Comparison of ENCODE assay signal across 8 mouse cellular contexts in the genomic region with DNA sequence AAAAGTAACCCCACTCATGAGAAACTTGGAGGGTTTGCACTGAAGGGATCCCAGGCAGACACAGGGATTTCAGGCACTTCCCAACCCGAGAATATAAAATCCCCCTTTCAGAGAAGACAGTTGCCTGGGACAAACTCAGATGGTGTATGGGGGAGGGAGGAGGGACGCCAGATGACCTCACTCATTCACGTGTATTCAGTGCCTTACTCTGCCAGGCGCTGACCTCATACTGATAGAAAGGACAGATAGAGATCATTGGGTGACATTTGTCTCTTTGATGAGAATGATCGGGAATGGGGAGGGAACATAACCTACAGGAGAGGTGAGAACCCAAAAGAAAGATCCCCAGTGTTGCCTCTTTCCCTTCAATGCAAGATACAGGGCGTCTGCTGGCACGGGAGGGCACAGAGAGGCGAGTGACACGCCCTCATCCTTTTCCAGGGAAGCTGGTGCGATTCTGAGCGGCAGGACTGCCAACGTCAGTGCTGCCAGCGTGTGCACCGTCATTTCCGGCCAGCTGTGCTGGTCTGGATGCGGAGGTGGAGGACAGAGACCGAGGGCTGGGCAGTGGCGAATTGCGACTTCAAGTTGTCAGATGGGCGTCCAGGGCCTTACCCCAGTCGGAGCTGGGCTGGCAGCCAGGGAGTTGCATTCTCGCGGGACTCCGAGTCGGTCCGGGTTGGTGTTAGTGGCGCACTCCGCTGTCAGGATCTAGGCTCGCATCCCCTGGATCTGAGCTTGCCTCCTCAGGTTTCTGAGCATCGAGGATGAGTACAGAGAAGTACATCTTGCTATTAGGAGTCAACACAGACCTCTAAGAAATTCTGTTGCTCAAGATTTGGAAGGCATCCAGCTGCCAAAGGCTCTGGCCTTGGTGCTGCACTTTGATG. TPM values are rescaled to one million over a fixed set of nuclear protein-coding genes. Genes with fewer than 3 reads are reported as not detected.
A peak's percentile ranks its signal among the peaks of the same experiment; 100 is the strongest.
DNase-seq lines count a peak whose midpoint lies in the region; ATAC-seq and TF ChIP-seq lines count a peak whose summit lies in the region.

No protein-coding gene starts in this region.

- peak; percentile 94 for ATAC-seq in lung, postnatal 0 days

- peaks cover 13% of the 10 kb centered on the region for H3K4me1 ChIP-seq in hindbrain, embryonic 10.5 days (replicated peaks)
- H3K4me1 ChIP-seq in lung, postnatal 0 days (ENCODE audit: insufficient read depth, low read depth, low read length), result peaks cover 5% of the 10 kb centered on the region; the same call in 1 of the 2 replicates

- DNase-seq in Muller cell, postnatal 12 days (ENCODE audit: inconsistent ontology term), result peak; percentile 82
- DNase-seq in cerebellum, adult 8-10 months, result peak; percentile 82
- peak; percentile 69 to 71 for DNase-seq in frontal cortex, postnatal 10 days (ENCODE audit: low spot score in 2 of 2)
- DNase-seq in hindbrain, embryonic 10.5 days (ENCODE audit: low spot score), result peak; percentile 54
- peak; percentile 60 to 70 for DNase-seq in layer of hippocampus, postnatal 14 days (ENCODE audit: low spot score in 2 of 2)
- peak; percentile 83 for DNase-seq in lung, postnatal 0 days (ENCODE audit: low spot score)
- DNase-seq in ovary, postnatal 36 days (ENCODE audit: low spot score), result peak; percentile 68
- DNase-seq in c-Kit-positive CD71-positive TER-119-positive erythroid progenitor cells, embryonic 14.5 days (ENCODE audit: low spot score), result no peak

- H3K27me3 ChIP-seq in hindbrain, embryonic 10.5 days (ENCODE audit: insufficient read depth, poor library complexity, severe bottlenecking), result peaks cover 81% of the 10 kb centered on the region
- H3K27me3 ChIP-seq in lung, postnatal 0 days (replicated peaks; ENCODE audit: insufficient read depth, low read length), result peaks cover 3% of the 10 kb centered on the region; the same call in 1 of the 2 replicates

- H3K9me3 ChIP-seq in hindbrain, embryonic 10.5 days, result 0 out of 2 replicates have a peak, but pooled peaks cover 3% of the 10 kb centered on the region
- H3K9me3 ChIP-seq in lung, postnatal 0 days (ENCODE audit: low read length), result no peaks in the 10 kb centered on the region

- no peak for TF ChIP-seq CTCF in lung, postnatal 0 days (IDR thresholded peaks at IDR 0.05)

- TF ChIP-seq EP300 in lung, postnatal 0 days (IDR thresholded peaks at IDR 0.05), result peak; percentile 36; the same call in 1 of the 2 replicates

- peak overlapping the region; percentile 58 for H3K4me2 ChIP-seq in lung, postnatal 0 days (replicated peaks; ENCODE audit: low read depth, low read length)

- H3K9ac ChIP-seq in lung, postnatal 0 days (replicated peaks; ENCODE audit: low read depth), result peak overlapping the region; percentile 23; the same call in 1 of the 2 replicates

- H3K27ac ChIP-seq in hindbrain, embryonic 10.5 days, result peak overlapping the region; percentile 67
- no peak overlapping the region for H3K27ac ChIP-seq in lung, postnatal 0 days (ENCODE audit: low read length)

- WGBS in hindbrain, embryonic 10.5 days, result 1% methylated on average over 30 of the region's 30 CpGs
- under 1% methylated on average over 28 of the region's 30 CpGs for WGBS in lung, postnatal 0 days

- H3K4me3 ChIP-seq in hindbrain, embryonic 10.5 days, result peak overlapping the region; percentile 51
- H3K4me3 ChIP-seq in lung, postnatal 0 days (ENCODE audit: low read depth, low read length), result peak overlapping the region; percentile 20; the same call in 1 of the 2 replicates

- H3K36me3 ChIP-seq in hindbrain, embryonic 10.5 days, result no peaks in the 10 kb centered on the region
- no peaks in the 10 kb centered on the region for H3K36me3 ChIP-seq in lung, postnatal 0 days (ENCODE audit: insufficient read depth, low read length)

RNA-seq across cellular contexts. Expression of gene Hid1, which starts 6.5 kb away (rescaled TPM):
- 11.3 and 14.8 TPM in 2 replicates for polyA plus RNA-seq in hindbrain, embryonic 10.5 days (2016; fragmentation: Nextera tagmentation; extraction: Ambion mirVana)
- total RNA-seq in layer of hippocampus, postnatal 14 days (2021), result 10 to 100 TPM; 90.0 to 94.3 TPM
- polyA plus RNA-seq in lung, postnatal 0 days (2015; fragmentation: Nextera tagmentation; extraction: Ambion mirVana), result 16.0 and 17.9 TPM in 2 replicates

RNA-seq across cellular contexts. Expression of gene Cdr2l, which starts 7.7 kb away (rescaled TPM):
- polyA plus RNA-seq in hindbrain, embryonic 10.5 days (2016; fragmentation: Nextera tagmentation; extraction: Ambion mirVana), result 16.1 and 21.4 TPM in 2 replicates
- 10 to 100 TPM; 18.6 to 21.3 TPM for total RNA-seq in layer of hippocampus, postnatal 14 days (2021)
- polyA plus RNA-seq in lung, postnatal 0 days (2015; fragmentation: Nextera tagmentation; extraction: Ambion mirVana), result 14.0 and 15.8 TPM in 2 replicates

RNA-seq across cellular contexts. Expression of gene Mrpl58, which starts 29.5 kb away (rescaled TPM):
- 228 and 253 TPM in 2 replicates for polyA plus RNA-seq in hindbrain, embryonic 10.5 days (2016; fragmentation: Nextera tagmentation; extraction: Ambion mirVana)
- total RNA-seq in layer of hippocampus, postnatal 14 days (2021), result 10 to 100 TPM; 95.7 to 96.6 TPM
- polyA plus RNA-seq in lung, postnatal 0 days (2015; fragmentation: Nextera tagmentation; extraction: Ambion mirVana), result 154 and 180 TPM in 2 replicates

RNA-seq across cellular contexts. Expression of gene Otop3, which starts 39.5 kb away (rescaled TPM):
- 0.08 TPM in 1 of 2 replicates, not detected in the other for polyA plus RNA-seq in hindbrain, embryonic 10.5 days (2016; fragmentation: Nextera tagmentation; extraction: Ambion mirVana)
- under 1 TPM; 0.14 to 0.17 TPM for total RNA-seq in layer of hippocampus, postnatal 14 days (2021)
- polyA plus RNA-seq in lung, postnatal 0 days (2015; fragmentation: Nextera tagmentation; extraction: Ambion mirVana), result not detected in 2 replicates

RNA-seq across cellular contexts. Expression of gene Atp5h, which starts 45.7 kb away (rescaled TPM):
- 878 and 961 TPM in 2 replicates for polyA plus RNA-seq in hindbrain, embryonic 10.5 days (2016; fragmentation: Nextera tagmentation; extraction: Ambion mirVana)
- total RNA-seq in layer of hippocampus, postnatal 14 days (2021), result 100 to 1,000 TPM; 440 to 460 TPM
- polyA plus RNA-seq in lung, postnatal 0 days (2015; fragmentation: Nextera tagmentation; extraction: Ambion mirVana), result 669 and 721 TPM in 2 replicates
